Mouse (Mus musculus) monocyte, adult 5-6 weeks (primary cell): Measurements from ENCODE around the gene R3hdml. TPM values are rescaled to one million over a fixed set of nuclear protein-coding genes. Genes with fewer than 3 reads are reported as not detected.
A peak's percentile ranks its signal among the peaks of the same experiment; 100 is the strongest.

Experiments
- ATAC-seq: fragments of 153-309, 156-312 bp; replicated peaks from 2 replicates; pipeline ENCODE4 v1.8.0; 2017; ENCODE audit warnings: mild to moderate bottlenecking; ENCODE audit not compliant: low TSS enrichment, insufficient number of reproducible peaks, severe bottlenecking, poor library complexity, low FRiP score
- total RNA-seq: library from RNA; stranded (forward); fragments of 200-1000, 200-491, 200-594 nt; gene quantifications from 3 replicates; pipeline ENCODE4 v1.2.3, GENCODE M21; 2017

R3hdml gene
- total RNA-seq, 1 experiment from 2014 or later = not detected

- no peak for ATAC-seq
Measured at GRCm38 (mm10) chr2:163469711-163470110, 22.4 kb upstream of the R3hdml start.

GRCm38 (mm10) chr2:163471136-163471535 is 21.0 kb upstream of the R3hdml start:
- no peak for ATAC-seq

DNA sequence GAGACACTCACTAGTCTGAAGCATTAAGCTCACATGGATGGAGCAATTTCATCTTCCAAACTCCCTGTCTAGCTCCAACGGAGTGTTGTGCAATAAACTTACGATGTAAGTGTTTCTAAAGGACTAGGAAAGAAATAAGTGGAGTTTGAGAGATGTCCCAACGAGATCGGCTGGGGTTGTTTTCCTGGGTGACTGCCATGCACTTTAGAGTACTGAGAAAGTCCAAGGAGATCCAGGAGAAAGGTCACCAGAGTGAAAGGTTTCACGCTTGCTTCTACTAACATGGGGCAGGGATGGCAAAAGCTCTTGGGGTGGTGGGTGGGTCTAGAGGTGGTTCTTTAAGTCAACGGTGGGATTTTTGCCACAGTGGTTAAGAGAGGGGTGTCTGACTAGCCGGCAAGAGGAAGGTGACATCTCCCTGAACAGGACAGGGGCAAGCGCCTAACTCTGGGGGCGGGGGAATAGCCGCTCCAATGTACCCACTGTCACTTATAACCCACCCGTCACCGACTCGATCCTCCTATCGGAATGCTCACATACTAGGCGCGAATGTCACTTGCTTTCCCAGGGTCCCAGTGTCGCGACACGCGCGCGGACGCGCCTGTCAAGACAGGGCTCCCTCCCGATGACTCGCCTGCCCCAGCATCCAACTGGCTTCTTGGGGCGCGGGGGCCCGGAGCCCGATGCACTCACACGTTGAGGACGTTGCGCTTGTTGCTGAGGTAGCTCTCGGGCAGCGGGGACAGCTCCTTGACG is 20.2 kb upstream of the R3hdml start:
- peak; percentile 16 for ATAC-seq

DNA sequence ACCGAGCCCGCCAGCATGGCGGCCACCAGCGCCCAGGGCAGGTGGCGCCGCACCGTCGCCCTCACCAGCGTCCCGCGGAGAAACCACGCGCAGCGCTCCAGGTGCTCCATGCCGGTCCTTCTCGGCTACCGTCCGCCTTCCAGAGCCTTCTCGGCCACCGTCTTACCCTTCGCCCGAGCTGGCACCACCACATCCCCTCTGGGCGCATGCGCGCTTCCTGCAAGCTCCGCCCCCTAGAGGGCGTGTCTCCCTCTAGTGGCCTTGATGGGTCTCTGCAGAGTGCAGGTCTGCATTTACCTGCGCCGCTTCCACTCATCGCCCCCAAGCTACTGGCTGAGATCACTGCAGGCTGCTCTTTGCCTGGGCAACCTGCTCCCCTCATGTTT is 19.7 kb upstream of the R3hdml start, which contains the start of gene Fitm2:
TSS of gene Fitm2 (minus strand) at position 164 of the 386 bp plus-strand sequence.
- ATAC-seq = peak; percentile 98

DNA sequence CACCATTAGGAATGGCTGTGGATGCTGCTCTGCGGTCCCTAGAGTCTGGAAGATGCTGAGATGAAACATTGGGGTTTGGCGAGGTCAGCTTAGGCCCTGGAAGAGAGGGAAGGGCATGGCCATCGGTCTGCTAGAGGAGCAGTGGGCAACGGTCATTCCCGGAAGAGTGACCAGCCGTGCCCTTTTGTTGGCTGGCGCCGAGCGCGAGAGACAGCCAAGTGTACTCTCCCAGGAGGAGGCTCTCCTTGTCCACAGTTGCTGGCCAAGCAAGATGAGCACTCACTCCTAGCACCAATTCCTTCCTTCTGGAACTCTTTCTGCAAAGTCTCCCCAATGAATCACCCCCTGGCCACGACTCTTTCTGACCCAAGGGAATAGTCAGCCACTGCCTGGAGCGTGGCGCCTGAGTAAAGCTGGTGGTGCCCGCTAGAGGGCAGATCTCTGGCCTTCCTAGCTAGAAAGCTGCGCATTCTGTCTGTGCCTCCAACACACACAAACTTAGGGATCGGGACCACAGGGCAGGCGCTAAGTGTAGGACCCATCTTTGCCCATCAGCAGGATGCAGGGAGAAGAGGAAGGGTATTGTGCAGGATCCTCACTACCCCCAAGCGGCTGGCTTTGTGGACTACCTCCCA is 11.8 kb upstream of the R3hdml start:
- ATAC-seq = no peak

GRCm38 (mm10) chr2:163481539-163482029 is 10.5 kb upstream of the R3hdml start:
- no peak for ATAC-seq

DNA sequence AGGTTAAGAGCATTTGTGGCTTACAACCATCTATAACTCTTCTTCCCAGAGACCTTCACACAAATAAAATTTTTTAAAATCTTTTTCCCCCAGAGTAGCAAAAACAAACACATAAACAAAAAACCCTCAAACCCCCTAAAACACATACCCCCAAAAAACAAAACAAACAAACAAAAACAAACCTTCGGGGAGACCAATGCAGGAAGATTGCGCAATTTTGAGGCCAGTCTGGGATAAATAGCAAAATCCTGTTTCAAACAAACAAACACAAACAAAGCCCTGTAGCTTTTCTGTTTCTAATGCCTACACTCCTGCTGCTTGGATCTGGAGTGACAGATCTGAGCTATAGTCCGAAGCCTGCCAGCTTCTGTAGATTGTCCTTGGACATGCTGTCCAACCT is 4.8 kb upstream of the R3hdml start:
- no peak for ATAC-seq

- ATAC-seq = no peak
Measured at GRCm38 (mm10) chr2:163489725-163490291, 2.3 kb upstream of the R3hdml start.

DNA sequence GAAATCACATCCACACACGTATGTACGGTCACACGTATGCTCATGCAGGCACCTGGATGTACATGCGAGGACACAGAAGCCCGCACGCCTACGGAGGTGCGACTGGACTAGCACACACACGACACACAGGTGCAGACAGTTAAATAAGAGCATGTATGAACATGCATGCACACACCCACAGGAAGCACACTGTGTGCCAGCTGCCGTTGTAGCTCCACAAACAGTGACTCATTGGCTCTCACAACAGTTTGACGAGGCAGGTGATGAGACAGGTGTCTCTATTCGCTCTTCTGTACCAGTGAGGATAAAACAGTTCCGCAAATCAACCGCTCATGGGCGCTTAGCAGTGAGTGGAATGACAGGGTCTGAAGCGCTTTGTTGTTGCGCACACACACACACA is 1.5 kb upstream of the R3hdml start:
- ATAC-seq = no peak

GRCm38 (mm10) chr2:163491351-163491750 is 767 bp upstream of the R3hdml start:
- no peak for ATAC-seq

DNA sequence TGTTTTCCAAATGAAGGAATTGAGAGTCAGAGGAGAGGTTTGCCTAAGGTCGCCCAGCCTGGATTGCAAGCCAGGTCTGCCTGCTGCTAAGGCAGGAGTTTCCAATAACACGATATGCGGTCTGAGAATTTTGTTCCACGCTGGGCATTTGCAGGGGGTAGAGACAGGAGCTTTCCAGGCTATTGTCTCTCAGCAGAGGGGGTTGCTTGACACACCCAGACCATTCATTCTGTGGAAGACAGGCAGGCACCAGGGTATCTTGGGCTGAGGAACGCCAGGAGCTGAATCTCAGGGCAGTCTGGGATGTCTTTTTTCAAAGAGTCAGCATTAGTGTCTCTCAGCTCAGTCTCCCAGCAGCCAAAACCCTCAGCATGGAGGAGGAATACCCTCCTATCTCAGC is 913 bp downstream of the R3hdml start:
- no peak for ATAC-seq

DNA sequence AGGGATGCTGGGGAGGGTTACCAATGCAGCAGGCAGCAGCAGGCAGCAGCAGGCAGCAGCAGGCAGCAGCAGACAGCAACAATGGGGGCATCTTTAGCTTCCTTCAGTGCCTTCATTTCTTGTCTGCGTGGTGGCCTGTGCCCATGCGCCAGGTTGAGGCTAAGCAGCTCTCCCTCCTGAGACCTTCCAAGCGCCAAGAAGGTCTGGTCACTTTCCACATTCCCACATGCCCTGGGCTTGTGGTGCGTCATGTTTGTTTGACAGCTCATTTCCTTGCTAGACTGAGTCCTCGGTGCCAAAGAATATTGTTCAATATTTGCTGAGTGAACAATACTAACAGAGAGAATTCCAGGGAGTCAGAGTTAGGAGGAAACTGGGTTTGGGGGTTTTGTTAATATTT is 1.9 kb downstream of the R3hdml start:
- ATAC-seq = no peak

GRCm38 (mm10) chr2:163494456-163494855 is 2.3 kb downstream of the R3hdml start:
- ATAC-seq = no peak

- ATAC-seq = no peak
Measured at GRCm38 (mm10) chr2:163502219-163502618, 10.1 kb downstream of the R3hdml start.

DNA sequence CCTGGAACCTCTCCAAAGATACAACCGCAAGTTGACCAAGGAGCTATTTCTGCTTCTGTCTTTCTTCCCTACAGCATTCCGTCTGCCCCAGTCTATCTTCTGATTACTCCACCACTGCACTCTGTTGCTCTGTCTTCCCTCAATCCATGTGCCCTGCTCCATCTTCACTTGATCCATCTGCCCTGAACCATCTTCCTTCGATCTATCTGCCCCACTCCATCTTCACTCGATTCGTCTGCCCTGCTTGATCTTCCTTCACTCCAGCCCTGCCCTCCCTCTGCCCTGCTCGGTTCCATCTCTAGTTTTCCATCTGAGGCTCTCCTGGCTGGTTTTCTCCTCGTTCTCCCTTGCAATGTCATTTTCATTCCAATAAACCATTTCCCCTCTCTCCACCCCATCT is 11.1 kb downstream of the R3hdml start:
- ATAC-seq = no peak

- ATAC-seq = no peak
Measured at GRCm38 (mm10) chr2:163506300-163507004, 14.3 kb downstream of the R3hdml start, which contains the start of gene Hnf4a. Hnf4a (plus strand) TSS chr2:163506808.

DNA sequence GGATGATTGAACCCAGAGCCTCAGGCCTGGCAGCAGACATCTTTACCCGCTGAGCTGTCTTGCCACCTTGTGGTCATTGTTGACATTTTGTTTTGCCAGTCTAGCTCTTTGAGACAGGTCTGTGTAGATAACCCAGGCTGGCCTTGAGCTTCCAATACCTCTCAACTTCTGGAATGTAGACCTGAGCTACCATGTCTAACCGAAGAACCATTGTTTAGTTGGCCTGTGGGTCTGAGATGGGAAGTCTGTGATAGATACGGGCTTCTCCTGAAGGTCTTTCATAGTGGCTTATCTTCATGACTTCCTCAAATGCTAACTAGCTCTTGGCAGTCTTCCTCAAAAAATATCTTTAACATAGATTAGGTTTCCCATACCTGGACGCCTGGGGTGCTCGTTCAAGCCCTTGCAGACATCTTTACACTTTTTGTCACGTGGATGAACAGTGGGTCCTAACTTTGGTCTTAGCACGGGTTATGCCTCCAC is 33.7 kb downstream of the R3hdml start:
- no peak for ATAC-seq

DNA sequence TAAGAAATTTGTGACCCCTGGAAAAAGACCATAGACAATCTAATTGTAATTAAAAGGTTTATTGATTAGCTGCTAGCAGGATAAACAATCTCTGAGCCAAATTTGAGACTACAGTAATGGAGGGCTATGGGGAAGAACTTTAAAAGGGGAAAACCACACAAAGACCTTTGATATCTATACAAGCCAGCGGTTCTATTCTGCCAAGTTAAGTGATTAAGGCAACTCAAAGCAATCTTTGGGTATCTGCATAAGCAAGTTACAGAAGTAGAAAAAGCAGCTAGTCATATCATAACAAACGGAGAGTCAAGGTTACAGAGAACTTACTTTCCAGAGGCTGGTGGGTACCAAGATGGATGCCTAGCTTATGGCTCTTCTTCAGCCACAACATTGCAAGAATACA is 35.4 kb downstream of the R3hdml start:
- no peak for ATAC-seq

DNA sequence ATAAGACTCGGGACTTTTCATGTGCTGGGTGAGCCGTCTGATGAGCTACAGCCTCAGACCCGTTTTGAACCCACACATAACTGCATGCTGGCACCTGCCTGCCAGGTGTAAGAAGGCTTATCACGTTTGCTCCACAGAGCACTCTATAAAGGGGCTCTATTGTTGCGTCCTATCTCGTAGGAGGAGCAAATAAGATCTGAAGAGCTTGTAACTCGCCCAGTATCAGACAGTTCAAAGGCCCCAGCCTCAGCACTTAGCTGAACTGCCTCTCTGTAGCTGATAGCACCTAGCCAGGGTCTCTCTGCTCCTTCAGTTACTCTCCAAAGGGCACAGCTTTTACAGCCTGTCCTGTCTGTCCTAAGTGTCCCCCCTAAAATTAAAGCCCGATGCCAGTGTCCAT is 38.3 kb downstream of the R3hdml start:
- ATAC-seq = no peak
